Mouse (Mus musculus) left cerebral cortex, postnatal 4 days (tissue): ENCODE measurements at regions not wholly inside any gene's neighbourhood (a gene's known extent, or its start where the extent isn't known, plus 50 kb on each side); places are given as distances from the start of the nearest gene placed in this dataset.

Experiments used
- DNase-seq: peaks from one replicate; pipeline ENCODE4 v3.0.0-alpha.2; 2022
- intact Hi-C: fragments of 180-260 bp; cut with DNase I; formaldehyde crosslinking; loops from one replicate; pipeline ENCODE4 v1.15.1; 2025

DNA sequence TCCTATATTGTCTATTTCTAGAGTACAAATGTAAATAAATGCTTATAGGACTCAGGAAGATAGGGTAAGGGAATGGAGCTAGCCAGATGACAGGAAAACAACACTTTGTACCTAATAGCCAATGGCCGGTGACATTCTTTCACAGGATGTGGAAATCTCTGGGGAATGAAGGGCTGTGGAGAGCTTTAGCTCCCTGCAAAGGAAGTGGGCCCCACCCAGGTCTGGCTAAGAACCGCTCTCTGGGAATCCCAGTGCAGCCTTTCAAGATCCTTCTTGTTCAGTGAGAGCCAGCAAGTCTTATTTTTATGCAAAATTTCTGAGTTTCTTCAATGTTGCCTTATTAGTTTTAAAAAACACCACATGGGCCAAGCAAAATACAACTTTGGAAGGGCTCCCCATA is 54.7 kb upstream of the Pappa2 start:
- intact Hi-C loops, result no loop called here
- no peak for DNase-seq

DNA sequence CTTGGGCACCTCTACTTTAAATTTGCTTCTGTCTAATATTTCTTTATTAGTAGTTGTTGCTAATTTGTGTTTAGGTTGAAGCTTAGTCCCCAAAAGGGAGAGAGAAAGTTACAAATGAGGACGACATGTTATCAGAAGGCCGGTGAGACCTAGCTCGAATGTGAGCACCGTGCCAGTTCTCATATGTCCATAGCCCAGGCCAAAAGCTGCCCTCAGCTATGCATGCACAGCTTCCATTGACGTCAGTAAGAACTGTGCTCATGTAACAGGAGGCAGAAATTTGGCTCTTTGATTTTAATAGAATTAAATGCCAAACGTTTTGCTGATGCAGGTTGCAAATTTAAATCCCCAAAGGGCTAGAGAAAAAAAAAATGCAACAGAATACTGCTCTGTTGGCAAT is 56.1 kb upstream of the Pappa2 start:
- intact Hi-C loops, result no loop called here
- DNase-seq, result no peak

DNA sequence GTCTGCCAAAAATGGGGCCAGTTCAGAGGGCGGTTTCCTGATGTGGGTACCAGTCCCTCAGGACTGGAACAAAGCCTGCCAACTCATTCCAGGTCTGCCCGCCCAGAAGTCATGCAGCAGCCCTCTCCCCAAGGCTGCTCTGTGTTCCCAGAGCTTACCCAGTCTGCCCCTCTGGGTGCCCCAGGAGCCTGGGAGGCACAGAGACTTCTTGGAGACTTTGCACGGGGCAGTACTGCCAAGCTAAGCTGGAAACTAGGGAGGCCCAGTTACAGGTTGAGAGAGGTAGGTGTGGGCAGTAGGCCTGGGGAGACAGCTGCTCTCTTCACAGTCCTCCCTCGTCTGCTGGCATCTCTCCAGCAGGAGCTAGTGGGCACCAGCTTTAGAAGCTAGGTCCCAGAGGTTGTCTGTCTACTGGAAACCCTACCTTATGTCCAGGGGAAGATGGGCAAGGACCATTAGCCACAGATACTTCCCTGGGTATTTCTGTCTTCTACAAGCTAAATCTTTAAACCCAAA is 65.6 kb upstream of the Pappa2 start:
- DNase-seq, result peak; percentile 31
- intact Hi-C loops, result no loop called here

DNA sequence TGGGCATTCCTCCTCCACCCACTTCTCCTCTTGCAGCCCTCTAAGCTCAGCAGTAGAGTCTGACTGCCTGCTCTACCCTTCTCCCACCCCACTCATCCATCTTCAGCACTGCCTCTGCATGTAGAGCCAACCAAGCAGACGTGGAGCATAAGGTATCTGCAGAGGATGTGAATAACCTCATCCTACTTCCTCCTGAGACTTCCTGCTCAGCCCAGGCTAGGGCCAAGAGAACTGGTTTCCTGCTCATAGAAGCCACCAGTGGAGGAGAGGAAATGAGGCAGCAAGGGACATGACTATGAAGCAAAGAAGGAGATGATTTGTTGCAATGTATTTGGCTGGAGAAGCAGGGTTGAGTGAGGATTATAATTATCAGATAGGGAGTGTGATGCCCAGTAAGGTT is 84.7 kb upstream of the Pappa2 start:
- no peak for DNase-seq
- intact Hi-C loops, result no loop called here

DNA sequence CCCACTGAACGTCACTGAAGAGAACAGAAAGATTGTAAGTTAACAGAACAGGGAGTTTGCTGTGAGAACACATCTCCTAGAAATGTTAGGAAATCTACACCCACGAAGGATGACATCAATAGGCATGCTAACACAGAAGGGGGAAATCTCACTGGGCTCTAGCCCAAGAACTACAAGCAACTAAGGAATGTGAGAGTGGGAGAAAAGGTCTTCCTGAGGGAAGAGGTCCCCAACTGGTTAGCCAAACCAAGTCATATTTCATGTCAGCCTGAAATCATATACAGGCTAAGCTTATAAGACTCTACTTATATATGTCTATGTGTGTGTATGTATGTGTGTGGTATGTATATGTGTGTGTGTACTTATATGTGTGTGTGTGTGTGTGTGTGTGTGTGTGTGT is 118.9 kb upstream of the Pappa2 start:
- intact Hi-C loops, result no loop called here
- DNase-seq, result no peak

DNA sequence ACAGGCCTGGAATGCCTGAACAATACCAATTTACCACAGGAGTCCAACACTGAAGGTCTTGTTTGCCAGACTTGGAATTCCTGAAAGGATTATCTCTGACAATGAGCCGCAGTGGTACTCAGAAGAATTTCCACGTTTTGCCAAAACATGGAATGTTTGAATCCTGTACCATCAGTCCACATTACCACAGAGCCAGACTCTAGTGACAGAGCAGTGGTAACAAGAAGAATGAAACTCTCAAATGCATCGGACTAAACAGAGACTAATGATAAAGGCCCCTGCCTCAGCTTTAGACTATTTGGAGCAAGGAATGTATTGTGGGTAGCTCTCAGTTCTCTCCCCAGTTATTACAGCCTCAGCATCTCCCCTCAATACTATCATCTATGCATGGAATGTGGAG is 109.9 kb upstream of the Cop1 start:
- intact Hi-C loops, result no loop called here
- no peak for DNase-seq

DNA sequence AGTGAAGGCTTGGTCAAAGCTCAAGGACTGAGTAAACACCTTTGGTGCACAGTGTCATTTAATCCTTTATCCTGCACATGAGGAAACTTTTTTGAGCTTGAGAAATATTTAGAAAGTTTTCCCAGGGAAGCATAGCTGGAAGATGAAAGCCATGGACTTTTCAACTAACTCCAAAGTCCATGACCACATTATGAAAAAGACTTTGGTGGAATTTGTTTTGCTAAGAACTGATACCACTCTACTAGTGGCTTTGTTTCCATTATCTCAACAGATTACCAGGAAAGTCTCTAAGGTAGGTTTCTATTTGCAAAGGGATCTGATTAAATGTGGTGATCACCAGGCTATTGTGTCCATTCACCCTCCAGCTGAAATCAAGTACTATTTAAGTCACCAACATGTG is 107.2 kb upstream of the Cop1 start:
- intact Hi-C loops, result no loop called here
- DNase-seq, result no peak

DNA sequence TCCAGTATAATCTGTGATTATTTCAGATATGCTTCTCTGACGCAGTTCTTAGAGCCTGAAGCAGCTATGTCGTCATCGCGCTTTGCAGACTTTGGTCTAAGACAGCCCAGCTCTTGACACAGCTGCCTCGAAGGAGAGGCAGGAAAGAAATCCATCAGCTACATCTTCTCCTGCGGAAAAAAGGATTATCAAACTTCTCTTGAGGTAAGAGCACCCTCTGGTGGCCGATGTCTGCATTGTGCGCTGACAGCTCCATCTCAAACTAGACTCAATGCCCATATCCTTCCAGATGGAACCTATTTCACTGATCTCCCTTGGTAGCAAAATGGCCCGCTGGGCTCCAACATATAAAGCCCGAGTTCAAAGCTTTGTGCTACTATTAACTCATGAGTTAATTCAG is 96.8 kb upstream of the Cop1 start:
- intact Hi-C loops, result loop anchor here (5.0 kb wide), 2 partner anchors 183 to 423 kb away; no protein-coding TSS in a partner anchor
- DNase-seq, result peak; percentile 80

DNA sequence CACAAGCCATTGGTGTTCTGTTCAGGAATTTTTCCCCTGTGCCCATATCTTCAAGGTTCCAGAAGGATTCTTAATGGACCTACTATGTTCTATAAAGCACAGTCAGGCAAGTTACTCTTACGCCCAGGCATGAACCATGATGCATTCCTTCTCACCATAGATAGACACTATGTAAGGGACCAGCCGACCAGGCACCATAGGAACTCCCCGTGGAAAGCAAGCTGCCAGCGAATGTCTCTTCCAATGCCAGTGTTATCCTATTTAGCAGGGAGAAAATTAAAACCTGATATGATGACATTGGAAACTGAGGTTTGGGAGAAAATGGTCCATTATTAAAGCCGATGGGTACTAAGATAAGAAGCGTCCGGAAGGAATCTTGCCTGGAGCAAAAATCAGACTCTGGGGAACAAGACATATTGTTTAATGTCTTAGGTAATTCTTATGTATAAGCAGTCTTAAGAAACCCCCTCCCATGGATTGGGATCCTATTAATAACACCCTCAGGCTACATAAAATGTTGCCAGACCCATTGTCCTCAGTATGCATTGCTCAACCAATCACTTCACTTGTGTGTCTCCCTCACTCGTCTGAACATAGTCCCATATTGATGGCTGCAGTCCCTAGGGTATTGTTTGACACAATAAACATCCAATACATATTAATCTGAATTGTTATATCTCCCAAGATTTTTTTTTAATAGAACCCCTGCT is 84.2 kb upstream of the Cop1 start:
- intact Hi-C loops, result no loop called here
- DNase-seq, result no peak

DNA sequence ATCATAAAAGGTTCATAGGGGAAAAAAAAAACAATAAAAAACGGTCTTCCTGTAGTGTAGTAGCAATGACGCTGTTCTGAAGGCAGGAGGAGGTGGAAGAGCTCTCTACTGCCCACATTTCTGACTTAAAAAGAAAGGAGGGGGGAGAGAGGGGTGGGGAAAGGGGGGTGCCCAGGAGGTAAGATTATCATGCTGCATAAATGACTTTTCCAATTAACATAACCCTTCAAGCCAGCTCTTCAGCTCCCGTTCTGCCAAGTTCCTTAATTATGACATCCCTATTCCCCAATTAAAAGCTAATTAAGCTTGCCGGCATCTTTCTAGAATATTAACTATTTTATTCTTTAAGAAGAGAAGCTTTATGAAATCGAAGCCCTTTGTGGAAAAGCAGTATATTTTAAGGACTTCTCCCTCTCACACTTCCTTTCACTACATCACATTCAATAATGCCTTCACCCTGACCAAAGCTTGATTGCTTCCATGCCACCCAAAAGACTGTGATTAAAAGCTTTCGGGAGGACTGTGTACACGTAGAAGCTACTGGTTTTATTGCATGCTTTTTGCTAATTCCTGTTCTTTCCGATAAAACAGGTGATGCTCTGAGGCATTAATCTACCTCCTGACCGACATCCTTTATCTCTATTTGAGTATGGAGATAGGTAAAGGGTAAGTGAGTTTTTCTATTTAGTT is 83.5 kb upstream of the Cop1 start:
- intact Hi-C loops, result no loop called here
- no peak for DNase-seq

DNA sequence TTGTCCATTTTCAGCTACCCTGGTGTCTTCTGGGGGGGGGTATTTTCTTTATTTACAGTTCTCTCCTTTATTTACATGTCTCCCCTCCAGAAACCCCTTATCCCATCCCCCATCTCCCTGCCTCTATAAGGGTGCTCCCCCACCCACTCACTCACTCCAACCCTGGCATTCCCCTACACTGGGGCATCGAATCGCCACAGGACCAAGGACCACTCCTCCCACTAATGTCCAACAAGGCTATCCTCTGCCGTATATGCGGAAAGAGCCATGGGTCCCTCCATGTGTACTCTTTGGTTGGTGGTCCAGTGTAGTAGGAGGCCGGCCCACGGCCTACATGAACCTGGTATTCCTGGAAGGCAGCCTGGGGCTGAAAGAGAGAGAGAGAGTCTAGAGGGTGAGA is 82.9 kb upstream of the Cop1 start:
- DNase-seq, result no peak
- intact Hi-C loops, result no loop called here

DNA sequence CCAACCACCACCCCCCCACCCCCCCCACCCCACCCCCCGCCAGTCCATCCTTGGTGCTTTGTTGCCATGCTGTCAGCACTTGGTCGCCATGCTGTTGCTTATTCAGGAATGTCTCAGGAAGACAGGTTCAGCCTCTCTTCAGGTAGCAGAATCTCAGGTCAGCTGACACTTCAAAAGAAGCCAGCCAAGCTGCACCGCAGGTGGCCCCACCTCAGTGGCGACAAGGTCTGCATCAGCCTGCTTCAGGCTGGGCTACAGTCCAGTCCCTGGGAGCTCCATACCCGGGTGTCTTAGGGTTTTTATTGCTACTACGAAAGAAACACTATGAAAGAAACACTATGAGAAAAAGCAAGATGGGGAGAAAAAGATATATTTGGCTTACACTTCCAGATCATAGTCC is 82.4 kb upstream of the Cop1 start:
- intact Hi-C loops, result no loop called here
- no peak for DNase-seq

DNA sequence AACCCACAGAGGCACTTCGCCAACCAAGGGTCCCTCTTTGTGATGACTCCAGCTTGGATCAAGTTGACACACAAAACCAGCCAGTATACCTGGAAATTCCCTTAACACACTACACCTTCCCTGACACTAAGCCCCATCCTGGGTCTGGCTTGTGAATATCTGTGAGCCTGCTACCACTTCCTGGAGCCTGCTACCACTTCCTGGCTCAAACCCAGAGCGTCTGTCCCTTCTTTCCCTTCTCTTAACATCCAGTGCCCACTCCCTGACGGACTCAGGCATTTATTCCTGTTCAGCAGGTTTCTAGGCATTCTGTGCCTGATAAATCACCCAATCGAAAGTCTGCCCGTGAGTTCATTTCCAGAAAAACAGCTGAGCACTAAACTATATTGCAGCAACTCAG is 81.8 kb upstream of the Cop1 start:
- DNase-seq, result no peak
- intact Hi-C loops, result no loop called here

DNA sequence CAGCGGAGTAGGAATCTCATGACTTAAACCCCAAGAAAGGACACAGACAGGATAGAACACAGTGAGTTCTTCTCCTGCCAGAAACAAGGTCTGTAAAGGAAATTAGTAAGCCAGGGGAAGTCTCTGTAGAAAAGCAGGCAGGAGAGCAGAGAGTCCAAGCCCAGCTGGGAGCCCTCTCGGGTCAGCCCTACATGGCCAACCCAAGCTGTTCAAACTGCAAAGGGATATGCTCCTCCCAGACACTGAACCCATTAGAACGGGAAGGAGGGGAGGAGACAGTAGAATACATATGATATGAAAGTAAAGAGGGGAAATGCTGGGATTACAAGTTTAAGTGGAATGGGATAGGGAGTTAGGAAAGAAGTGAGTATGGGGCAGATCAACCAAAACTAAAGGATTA is 75.7 kb upstream of the Cop1 start:
- no peak for DNase-seq
- intact Hi-C loops, result no loop called here

DNA sequence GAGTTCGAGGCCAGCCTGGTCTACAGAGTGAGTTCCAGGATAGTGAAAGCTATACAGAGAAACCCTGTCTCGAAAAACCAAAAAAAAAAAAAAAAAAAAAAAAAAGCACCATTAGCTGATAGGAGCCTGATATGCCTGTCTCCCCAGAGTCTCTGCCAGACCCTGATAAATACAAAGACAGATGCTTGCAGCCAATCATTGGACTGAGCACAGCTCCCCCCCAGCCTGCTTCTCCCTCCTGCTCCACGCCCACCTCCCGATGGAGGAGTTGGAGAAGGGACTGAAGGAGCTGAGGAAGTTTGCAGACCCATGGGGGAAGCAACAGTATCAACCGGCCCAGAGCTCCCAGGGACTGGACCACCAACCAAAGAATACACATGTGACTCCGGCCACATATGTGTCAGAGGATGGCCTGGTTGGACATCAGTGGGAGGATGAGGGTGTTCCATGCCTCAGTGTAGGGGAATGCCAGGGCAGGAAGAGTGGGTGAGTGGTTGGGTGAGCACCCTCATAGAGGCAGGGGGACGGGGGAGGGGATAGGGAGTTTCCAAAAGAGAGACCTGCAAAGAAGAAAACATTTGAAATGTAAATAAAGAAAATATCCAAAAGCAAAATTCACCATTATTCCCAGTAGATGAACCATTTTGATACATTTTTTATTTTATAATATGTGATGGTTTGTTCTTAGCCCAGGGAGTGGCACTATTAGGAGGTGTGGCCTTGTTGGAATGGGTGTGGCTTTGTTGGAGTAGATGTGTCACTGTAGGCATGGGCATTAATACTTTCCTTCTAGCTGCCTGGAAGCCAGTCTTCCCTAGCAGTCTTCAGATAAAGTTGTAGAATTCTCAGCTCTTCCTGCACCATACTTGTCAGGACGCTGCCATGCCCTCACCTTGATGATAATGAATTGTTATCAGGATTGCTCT is 71.8 kb upstream of the Cop1 start:
- intact Hi-C loops, result no loop called here
- no peak for DNase-seq

DNA sequence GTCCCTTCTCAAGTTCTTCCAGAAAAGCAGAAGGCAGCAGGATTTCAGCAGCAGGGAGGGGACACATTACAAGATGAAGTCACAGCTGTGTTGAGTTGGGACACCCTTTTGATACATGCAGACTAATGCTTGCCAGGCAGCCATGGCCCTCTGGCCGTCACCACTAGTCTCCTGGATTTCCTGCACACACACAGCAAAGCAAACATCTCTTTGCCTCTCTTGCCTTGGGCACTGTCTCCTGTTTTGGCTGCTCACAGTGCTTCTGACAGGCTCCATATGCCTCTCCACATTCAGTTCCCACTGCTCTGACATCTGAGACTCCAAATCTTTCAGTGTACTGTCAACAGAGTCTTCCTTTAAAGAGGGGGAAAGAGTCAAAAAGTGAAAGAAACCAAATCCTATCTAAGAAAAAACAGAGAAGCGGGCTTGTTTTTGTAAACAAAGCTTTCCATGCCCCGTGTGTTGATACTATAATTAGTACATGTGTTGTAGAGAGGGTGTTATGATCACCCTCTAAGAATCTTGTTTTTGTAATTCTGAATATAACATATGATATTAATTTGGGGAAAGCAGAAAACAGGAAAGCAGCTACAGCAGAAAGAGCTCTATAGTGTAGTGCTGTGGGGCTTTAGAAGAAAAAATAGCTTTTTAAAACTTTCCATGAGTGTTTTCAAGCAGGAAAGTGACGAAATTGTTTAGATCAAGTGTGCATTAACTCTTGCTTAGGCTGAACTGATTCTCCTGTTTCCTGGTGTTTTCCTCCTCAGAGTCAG is 68.8 kb upstream of the Cop1 start:
- peak; percentile 11 for DNase-seq
- intact Hi-C loops, result no loop called here

DNA sequence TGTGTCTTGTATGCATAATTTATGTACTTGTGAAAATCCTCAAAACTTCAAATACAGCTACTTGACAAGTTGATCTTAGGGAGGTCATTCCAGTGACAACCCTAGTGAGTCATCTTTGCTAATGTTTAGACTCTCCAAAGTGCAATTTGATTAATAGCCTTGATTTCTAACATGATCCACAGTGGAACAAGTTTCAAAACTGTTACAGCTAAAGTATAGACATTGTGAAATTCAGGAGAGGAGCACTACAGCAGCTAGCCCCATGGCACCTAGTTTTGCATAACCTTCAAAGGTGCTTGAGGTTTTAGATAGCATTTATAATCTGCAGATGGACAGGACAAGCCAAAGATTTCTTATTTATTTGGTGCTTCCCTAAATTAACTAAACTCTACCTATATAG is 50.1 kb upstream of the Cop1 start:
- intact Hi-C loops, result no loop called here
- no peak for DNase-seq
